Mouse (Mus musculus) MEL (cell line): ENCODE data around the gene Tmem260. TPM values are rescaled to one million over a fixed set of nuclear protein-coding genes. Genes with fewer than 3 reads are reported as not detected.

ENCODE experiments used
- DNase-seq: peaks from one replicate; pipeline ENCODE4 v3.0.0; 2011; ENCODE audit warnings: low read depth, low spot score
- H3K27ac ChIP-seq: 2 replicates; pipeline ENCODE4 v1.5.1; 2012; ENCODE audit warnings: low read depth, mild to moderate bottlenecking, control low read depth, low read length, moderate library complexity; ENCODE audit not compliant: control insufficient read depth
- H3K27me3 ChIP-seq, 2 experiments: fragments of 150-350 bp in 1 of 2; sonication (generic) in 1 of 2; 2 replicates each; pipeline ENCODE4 v1.6.1; 2012; ENCODE audit warnings: low read length in 2 of 2, mild to moderate bottlenecking in 2 of 2, improper control_type of control experiment in 1 of 2, moderate library complexity in 1 of 2; ENCODE audit not compliant: insufficient read depth in 2 of 2, control insufficient read depth in 1 of 2
- H3K36me3 ChIP-seq, 2 experiments: 2 replicates each; pipeline ENCODE4 v1.6.1; 2012 to 2014; ENCODE audit warnings: low read length in 2 of 2, improper control_type of control experiment in 1 of 2, inconsistent platforms in 1 of 2, mild to moderate bottlenecking in 1 of 2; ENCODE audit not compliant: insufficient read depth in 2 of 2, control insufficient read depth in 1 of 2
- H3K4me1 ChIP-seq, 2 experiments: fragments of 150-350 bp in 1 of 2; sonication (generic) in 1 of 2; 2 replicates each; pipeline ENCODE4 v1.6.1; 2012; ENCODE audit warnings: low read length in 2 of 2, improper control_type of control experiment in 1 of 2, mild to moderate bottlenecking in 1 of 2; ENCODE audit not compliant: insufficient read depth in 2 of 2, control insufficient read depth in 1 of 2
- H3K4me3 ChIP-seq, 2 experiments: fragments of 150-350 bp in 1 of 2; sonication (generic) in 1 of 2; 2 replicates each; pipeline ENCODE4 v1.5.1; 2012; ENCODE audit warnings: low read depth in 2 of 2, low read length in 2 of 2, mild to moderate bottlenecking in 2 of 2, moderate library complexity in 2 of 2, control low read depth in 1 of 2, improper control_type of control experiment in 1 of 2; ENCODE audit not compliant: control insufficient read depth in 1 of 2, insufficient read depth in 1 of 2
- H3K79me2 ChIP-seq: 2 replicates; pipeline ENCODE4 v1.6.1; 2012; ENCODE audit warnings: mild to moderate bottlenecking, low read length, moderate library complexity; ENCODE audit not compliant: control insufficient read depth, poor library complexity, insufficient read depth
- H3K9ac ChIP-seq: 2 replicates; pipeline ENCODE4 v1.6.1; 2012; ENCODE audit warnings: low read depth, mild to moderate bottlenecking, control low read depth, low read length, moderate library complexity; ENCODE audit not compliant: control insufficient read depth, poor library complexity, severe bottlenecking
- H3K9me3 ChIP-seq: fragments of 150-350 bp; sonication (generic); replicated peaks from 2 replicates; pipeline ENCODE4 v1.6.1; 2012; ENCODE audit warnings: mild to moderate bottlenecking, low read length, improper control_type of control experiment, moderate library complexity; ENCODE audit not compliant: insufficient read depth
- CHD1 ChIP-seq: IDR thresholded peaks from 2 replicates; pipeline ENCODE4 v1.6.1; 2012; ENCODE audit warnings: low read depth, mild to moderate bottlenecking, inconsistent platforms, low read length, improper control_type of control experiment
- EP300 ChIP-seq, 2 experiments: IDR thresholded peaks; 2 replicates each; pipeline ENCODE4 v1.6.1; 2011; ENCODE audit warnings: improper control_type of control experiment in 2 of 2, low read length in 2 of 2, low read depth in 1 of 2, mild to moderate bottlenecking in 1 of 2
- GABPA ChIP-seq: IDR thresholded peaks from 2 replicates; pipeline ENCODE4 v1.6.1; 2012; ENCODE audit warnings: low read depth, mild to moderate bottlenecking, inconsistent platforms, low read length, improper control_type of control experiment, moderate library complexity
- GATA1 ChIP-seq: IDR thresholded peaks from 2 replicates; pipeline ENCODE4 v1.6.1; 2011; ENCODE audit warnings: low read depth, low read length, improper control_type of control experiment
- HCFC1 ChIP-seq: IDR thresholded peaks from 2 replicates; pipeline ENCODE4 v1.6.1; 2012; ENCODE audit warnings: low read depth, mild to moderate bottlenecking, inconsistent platforms, low read length, improper control_type of control experiment, moderate library complexity
- KAT2A ChIP-seq: conservative IDR thresholded peaks from 2 replicates; pipeline ENCODE4 v1.6.1; 2012; ENCODE audit warnings: low read depth, low read length, improper control_type of control experiment, inconsistent platforms
- MAFK ChIP-seq: IDR thresholded peaks from 2 replicates; pipeline ENCODE4 v1.6.1; 2011; ENCODE audit warnings: low read depth, mild to moderate bottlenecking, low read length, improper control_type of control experiment, borderline replicate concordance
- MAZ ChIP-seq: IDR thresholded peaks from 2 replicates; pipeline ENCODE4 v1.6.1; 2012; ENCODE audit warnings: low read depth, mild to moderate bottlenecking, inconsistent platforms, low read length, improper control_type of control experiment
- MXI1 ChIP-seq: IDR thresholded peaks from 2 replicates; pipeline ENCODE4 v1.6.1; 2011; ENCODE audit warnings: mild to moderate bottlenecking, low read depth, low read length, improper control_type of control experiment
- MYC ChIP-seq: IDR thresholded peaks from 2 replicates; pipeline ENCODE4 v1.6.1; 2011; ENCODE audit warnings: low read depth, mild to moderate bottlenecking, low read length, improper control_type of control experiment, moderate library complexity
- POLR2AphosphoS2 ChIP-seq: IDR thresholded peaks from 2 replicates; pipeline ENCODE4 v1.6.1; 2011; ENCODE audit warnings: low read length, improper control_type of control experiment
- RAD21 ChIP-seq: IDR thresholded peaks from 2 replicates; pipeline ENCODE4 v1.6.1; 2011; ENCODE audit warnings: mild to moderate bottlenecking, low read depth, low read length, improper control_type of control experiment
- RCOR1 ChIP-seq: IDR thresholded peaks from 2 replicates; pipeline ENCODE4 v1.6.1; 2012; ENCODE audit warnings: low read depth, mild to moderate bottlenecking, inconsistent platforms, low read length, improper control_type of control experiment
- SIN3A ChIP-seq: IDR thresholded peaks from 2 replicates; pipeline ENCODE4 v1.6.1; 2012; ENCODE audit warnings: low read length, improper control_type of control experiment, inconsistent platforms
- SMC3 ChIP-seq: IDR thresholded peaks from 2 replicates; pipeline ENCODE4 v1.6.1; 2011; ENCODE audit warnings: low read depth, low read length, improper control_type of control experiment
- TAL1 ChIP-seq: IDR thresholded peaks from 2 replicates; pipeline ENCODE4 v1.6.1; 2012; ENCODE audit warnings: mild to moderate bottlenecking, inconsistent platforms, low read length, moderate library complexity, mixed read lengths
- TBP ChIP-seq: IDR thresholded peaks from 2 replicates; pipeline ENCODE4 v1.8.0; 2011; ENCODE audit warnings: low read depth, low read length, improper control_type of control experiment
- ZC3H11A ChIP-seq: IDR thresholded peaks from 2 replicates; pipeline ENCODE4 v1.6.1; 2012; ENCODE audit warnings: low read depth, mild to moderate bottlenecking, inconsistent platforms, low read length, improper control_type of control experiment
- ZKSCAN1 ChIP-seq: IDR thresholded peaks from 2 replicates; pipeline ENCODE4 v1.6.1; 2012; ENCODE audit warnings: low read depth, mild to moderate bottlenecking, inconsistent platforms, low read length, improper control_type of control experiment, moderate library complexity
- ZMIZ1 ChIP-seq: IDR thresholded peaks from 2 replicates; pipeline ENCODE4 v1.6.1; 2012; ENCODE audit warnings: low read depth, mild to moderate bottlenecking, inconsistent platforms, low read length, improper control_type of control experiment, moderate library complexity
- polyA plus RNA-seq, 2 experiments: library from polyadenylated mRNA; stranded (reverse) in 1 of 2; unstranded in 1 of 2; fragments of >175 nt in 1 of 2; fragments of >200 nt in 1 of 2; gene quantifications; 2 replicates each; pipeline versions ENCODE4 v1.2.1 to v1.2.4; 2012; ENCODE audit warnings: low replicate concordance in 2 of 2, low read depth in 1 of 2; ENCODE audit not compliant: insufficient read length in 2 of 2, insufficient read depth in 1 of 2, missing spikeins in 1 of 2
- total RNA-seq: library from RNA; depleted of rRNA; stranded (reverse); fragments of 300-350 nt; gene quantifications from 2 replicates; pipeline ENCODE4 v1.2.3, GENCODE M21; 2012

Gene Tmem260
- total and polyA plus RNA-seq, 3 experiments = 2.8 to 5.6 TPM; not detected in 1

DNA sequence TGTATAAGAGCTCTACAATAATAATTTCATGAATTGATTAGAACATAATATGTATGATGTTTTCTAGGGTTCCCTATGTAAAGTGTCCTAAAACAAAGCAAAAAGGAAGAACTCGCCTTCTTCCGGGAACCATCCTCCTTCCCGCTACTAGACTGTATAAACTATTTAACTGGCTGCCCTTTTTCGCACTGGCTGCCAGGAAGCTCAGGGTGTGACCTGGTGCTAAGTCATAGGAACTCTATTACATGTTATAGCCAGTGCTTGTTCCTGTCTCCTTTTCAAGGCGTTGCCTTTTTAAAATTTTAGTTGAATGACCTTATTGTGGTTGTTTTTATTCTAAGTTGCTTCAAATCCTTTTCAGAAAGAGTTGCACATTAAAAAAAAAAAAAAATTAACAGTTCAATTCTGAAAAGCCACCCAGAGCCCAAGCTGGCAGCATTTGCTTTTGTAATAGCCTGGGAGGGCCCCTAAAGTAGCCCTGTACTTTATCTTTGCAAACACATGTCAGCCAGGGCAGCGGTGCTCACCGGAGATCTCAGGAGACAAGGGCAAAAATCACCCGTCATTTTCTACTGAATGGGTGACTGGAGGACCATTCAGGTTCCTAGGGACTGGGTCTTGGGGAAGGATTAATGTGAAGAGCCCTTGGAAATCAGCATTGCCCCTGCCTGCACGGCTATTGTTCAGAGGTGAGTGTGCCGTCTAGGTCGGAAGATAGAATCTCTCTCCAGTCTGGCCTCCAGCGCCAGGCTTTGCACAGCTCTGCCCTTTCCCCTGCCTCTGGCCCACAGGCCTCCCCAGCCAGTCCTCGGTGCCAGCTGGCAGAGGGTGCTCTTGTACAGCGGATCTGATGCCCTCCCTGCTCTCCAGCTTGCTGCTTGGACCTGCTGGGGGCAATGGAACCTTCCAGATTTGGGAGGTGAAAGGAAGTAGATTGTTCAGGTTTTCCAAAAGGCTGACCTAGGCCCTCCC, 92.2 kb downstream of the Tmem260 start (continued):
- TF ChIP-seq GATA1 (peak; percentile 52), TAL1 (peak; percentile 67), MAZ (no peak), MAFK (no peak), CHD1 (no peak), SIN3A (no peak), HCFC1 (no peak), MYC (no peak), TBP (no peak), RAD21 (peak; percentile 12), GABPA (no peak), SMC3 (no peak)

DNA sequence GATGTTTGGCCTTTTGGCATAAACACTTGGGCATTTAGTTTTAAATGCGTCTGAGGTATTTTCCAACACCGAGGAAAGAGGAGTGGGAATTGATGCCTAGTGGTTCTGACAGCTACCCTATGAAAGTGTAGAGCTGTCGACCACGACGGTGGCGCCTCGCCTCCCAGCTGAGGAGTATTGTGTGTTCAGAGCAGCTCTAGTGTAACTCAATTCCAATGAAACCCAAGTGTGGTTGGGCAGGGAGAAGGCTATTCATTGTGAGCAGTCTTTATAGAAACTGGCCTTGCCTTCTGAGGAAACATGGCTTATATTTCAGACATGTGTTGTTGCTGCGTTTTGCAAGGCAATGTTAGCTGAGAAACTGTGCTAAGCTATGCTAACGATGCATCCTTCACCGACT, 99.2 kb downstream of the Tmem260 start:
- Histone ChIP-seq H3K79me2 (no peaks in the 10 kb centered on the region), H3K27me3 (no peaks in the 10 kb centered on the region), H3K36me3 (no peaks in the 10 kb centered on the region), H3K9ac (no peak overlapping the region), H3K4me1 (no peaks in the 10 kb centered on the region), H3K27ac (no peak overlapping the region), H3K9me3 (no peaks in the 10 kb centered on the region), H3K4me3 (no peak overlapping the region)
- TF ChIP-seq POLR2AphosphoS2 = no peak
- TF ChIP-seq EP300 (IDR thresholded peaks at IDR 0.05; ENCODE audit: low read depth in 1 of 2, low read length in 2 of 2) = no peak
- no peak for TF ChIP-seq RCOR1
- no peak for TF ChIP-seq ZC3H11A
- TF ChIP-seq MXI1 = no peak
- TF ChIP-seq ZKSCAN1 = no peak
- no peak for TF ChIP-seq SMC3
- TF ChIP-seq ZMIZ1 = no peak
- TF ChIP-seq GABPA = no peak
- TF ChIP-seq KAT2A = no peak
- no peak for DNase-seq
